Mouse (Mus musculus): Measurements from ENCODE around the gene Pitpnm2. TPM values are rescaled to one million over a fixed set of nuclear protein-coding genes. Genes with fewer than 3 reads are reported as not detected.

The Pitpnm2 gene
- polyA plus RNA-seq, 1 experiment from 2014 or later: 6.2 TPM

- Histone ChIP-seq H3K27me3 (replicated peaks; ENCODE audit: control insufficient read depth, insufficient read depth, low read length) (0 out of 2 replicates have a peak, but pooled peaks cover 5% of the 10 kb centered on the region), H3K4me1 (replicated peaks; ENCODE audit: control insufficient read depth, insufficient read depth, low read length) (peaks cover 6% of the 10 kb centered on the region; the same call in 1 of the 2 replicates), H3K9me3 (ENCODE audit: control insufficient read depth, low read length) (no peaks in the 10 kb centered on the region), H3K36me3 (ENCODE audit: control insufficient read depth, insufficient read depth, low read length) (no peaks in the 10 kb centered on the region), H3K4me2 (ENCODE audit: low read length) (no peak overlapping the region), H3K4me3 (ENCODE audit: low read depth, low read length) (no peak overlapping the region), H3K27ac (ENCODE audit: low read depth) (no peak overlapping the region), H3K9ac (ENCODE audit: low read length) (no peak overlapping the region)
- ATAC-seq (replicated peaks; ENCODE audit: low FRiP score, low TSS enrichment, low read depth): no peak
- WGBS: 86% methylated on average over 12 of the region's 12 CpGs
- no peak for DNase-seq (ENCODE audit: low spot score)
These were observed 155.5 kb downstream of the Pitpnm2 start for GRCm38 (mm10) chr5:124093852-124094604.

- Histone ChIP-seq H3K27me3 (replicated peaks; ENCODE audit: control insufficient read depth, insufficient read depth, low read length) (0 out of 2 replicates have a peak, but pooled peaks cover 5% of the 10 kb centered on the region), H3K27ac (ENCODE audit: low read depth) (no peak overlapping the region), H3K4me1 (replicated peaks; ENCODE audit: control insufficient read depth, insufficient read depth, low read length) (peaks cover 6% of the 10 kb centered on the region; the same call in 1 of the 2 replicates), H3K4me2 (ENCODE audit: low read length) (no peak overlapping the region), H3K9ac (ENCODE audit: low read length) (no peak overlapping the region), H3K4me3 (ENCODE audit: low read depth, low read length) (no peak overlapping the region), H3K9me3 (ENCODE audit: control insufficient read depth, low read length) (no peaks in the 10 kb centered on the region), H3K36me3 (ENCODE audit: control insufficient read depth, insufficient read depth, low read length) (no peaks in the 10 kb centered on the region)
- no peak for ATAC-seq (replicated peaks; ENCODE audit: low FRiP score, low TSS enrichment, low read depth)
- DNase-seq (ENCODE audit: low spot score): no peak
- WGBS: 76% methylated on average over 11 of the region's 11 CpGs
These were observed 156.3 kb downstream of the Pitpnm2 start for GRCm38 (mm10) chr5:124093120-124093794.

DNA sequence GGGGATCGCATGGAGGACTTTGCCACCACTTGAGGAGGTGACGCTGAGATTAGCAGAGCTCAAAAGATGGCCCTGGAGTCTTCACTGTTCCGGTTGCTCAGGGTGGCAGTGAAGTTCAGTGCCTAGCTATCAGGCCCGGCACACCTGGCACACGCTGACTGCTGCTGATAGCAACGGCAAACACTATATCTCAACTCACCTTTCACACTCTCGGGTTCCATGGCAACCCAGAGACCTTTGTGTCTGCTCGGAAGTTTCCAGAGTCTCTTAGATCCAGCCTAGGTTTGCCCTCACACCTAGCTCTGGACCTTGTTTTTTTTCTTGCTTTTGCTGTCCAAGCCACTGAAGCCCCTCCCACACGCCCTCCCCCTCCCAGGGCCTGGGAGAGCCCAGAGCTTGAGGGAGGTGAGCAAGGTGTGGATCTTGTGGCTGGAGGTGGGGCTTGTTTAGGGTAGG, 157.6 kb downstream of the Pitpnm2 start:
- 0 out of 2 replicates have a peak, but pooled peaks cover 5% of the 10 kb centered on the region for H3K27me3 ChIP-seq (replicated peaks; ENCODE audit: control insufficient read depth, insufficient read depth, low read length)
- H3K9me3 ChIP-seq (ENCODE audit: control insufficient read depth, low read length): no peaks in the 10 kb centered on the region
- H3K36me3 ChIP-seq (ENCODE audit: control insufficient read depth, insufficient read depth, low read length): no peaks in the 10 kb centered on the region
- no peak overlapping the region for H3K9ac ChIP-seq (ENCODE audit: low read length)
- DNase-seq (ENCODE audit: low spot score): no peak
- H3K4me2 ChIP-seq (ENCODE audit: low read length): no peak overlapping the region
- peak; percentile 20; the same call in 1 of the 2 replicates for ATAC-seq (replicated peaks; ENCODE audit: low FRiP score, low TSS enrichment, low read depth)
- H3K4me3 ChIP-seq (ENCODE audit: low read depth, low read length): no peak overlapping the region
- H3K4me1 ChIP-seq (replicated peaks; ENCODE audit: control insufficient read depth, insufficient read depth, low read length): peaks cover 6% of the 10 kb centered on the region; the same call in 1 of the 2 replicates
- no peak overlapping the region for H3K27ac ChIP-seq (ENCODE audit: low read depth)
- 51% methylated on average over 9 of the region's 9 CpGs for WGBS

- Histone ChIP-seq H3K4me1 (replicated peaks; ENCODE audit: control insufficient read depth, insufficient read depth, low read length) (no peaks in the 10 kb centered on the region), H3K27ac (ENCODE audit: low read depth) (no peak overlapping the region), H3K9me3 (ENCODE audit: control insufficient read depth, low read length) (no peaks in the 10 kb centered on the region), H3K9ac (ENCODE audit: low read length) (no peak overlapping the region), H3K4me3 (ENCODE audit: low read depth, low read length) (no peak overlapping the region), H3K36me3 (ENCODE audit: control insufficient read depth, insufficient read depth, low read length) (no peaks in the 10 kb centered on the region), H3K4me2 (ENCODE audit: low read length) (no peak overlapping the region), H3K27me3 (replicated peaks; ENCODE audit: control insufficient read depth, insufficient read depth, low read length) (0 out of 2 replicates have a peak, but pooled peaks cover 5% of the 10 kb centered on the region)
- ATAC-seq (replicated peaks; ENCODE audit: low FRiP score, low TSS enrichment, low read depth) (no peak), DNase-seq (ENCODE audit: low spot score) (no peak)
- WGBS: 84% methylated on average over 23 of the region's 23 CpGs
These were observed 159.7 kb downstream of the Pitpnm2 start for GRCm38 (mm10) chr5:124089868-124090267.

DNA sequence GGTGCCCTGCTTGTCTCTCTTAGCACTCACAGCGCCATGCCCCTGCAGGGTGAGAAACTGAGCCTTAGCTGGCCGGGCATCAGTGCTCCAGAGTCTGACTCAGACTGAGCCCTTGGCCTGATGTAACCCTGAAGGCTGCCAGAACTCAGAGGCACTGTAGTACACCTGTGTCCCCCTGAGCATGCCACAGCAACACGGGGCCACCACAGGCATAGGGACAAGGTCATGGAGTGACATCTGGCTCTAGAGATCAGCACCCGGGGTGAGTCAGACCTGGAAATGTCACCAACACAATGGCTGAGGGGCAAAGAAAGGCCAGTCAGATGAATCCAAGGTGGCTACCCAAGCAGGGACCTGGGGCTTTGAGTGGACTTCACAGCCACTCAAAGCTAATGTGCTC, 162.7 kb downstream of the Pitpnm2 start:
- 87% methylated on average over 4 of the region's 4 CpGs for WGBS
- no peak overlapping the region for H3K27ac ChIP-seq (ENCODE audit: low read depth)
- ATAC-seq (replicated peaks; ENCODE audit: low FRiP score, low TSS enrichment, low read depth) (no peak), DNase-seq (ENCODE audit: low spot score) (no peak)
- H3K27me3 ChIP-seq (replicated peaks; ENCODE audit: control insufficient read depth, insufficient read depth, low read length): no peaks in the 10 kb centered on the region
- H3K4me1 ChIP-seq (replicated peaks; ENCODE audit: control insufficient read depth, insufficient read depth, low read length): no peaks in the 10 kb centered on the region
- no peak overlapping the region for H3K4me3 ChIP-seq (ENCODE audit: low read depth, low read length)
- H3K4me2 ChIP-seq (ENCODE audit: low read length): no peak overlapping the region
- no peaks in the 10 kb centered on the region for H3K36me3 ChIP-seq (ENCODE audit: control insufficient read depth, insufficient read depth, low read length)
- no peak overlapping the region for H3K9ac ChIP-seq (ENCODE audit: low read length)
- H3K9me3 ChIP-seq (ENCODE audit: control insufficient read depth, low read length): no peaks in the 10 kb centered on the region

GRCm38 (mm10) chr5:124085513-124085912, 164.0 kb downstream of the Pitpnm2 start:
- no peaks in the 10 kb centered on the region for H3K4me1 ChIP-seq (replicated peaks; ENCODE audit: control insufficient read depth, insufficient read depth, low read length)
- DNase-seq (ENCODE audit: low spot score) (no peak), ATAC-seq (replicated peaks; ENCODE audit: low FRiP score, low TSS enrichment, low read depth) (no peak)
- no peak overlapping the region for H3K4me3 ChIP-seq (ENCODE audit: low read depth, low read length)
- H3K9ac ChIP-seq (ENCODE audit: low read length): no peak overlapping the region
- 74% methylated on average over 3 of the region's 3 CpGs for WGBS
- no peak overlapping the region for H3K27ac ChIP-seq (ENCODE audit: low read depth)
- H3K27me3 ChIP-seq (replicated peaks; ENCODE audit: control insufficient read depth, insufficient read depth, low read length): no peaks in the 10 kb centered on the region
- no peak overlapping the region for H3K4me2 ChIP-seq (ENCODE audit: low read length)
- no peaks in the 10 kb centered on the region for H3K9me3 ChIP-seq (ENCODE audit: control insufficient read depth, low read length)
- no peaks in the 10 kb centered on the region for H3K36me3 ChIP-seq (ENCODE audit: control insufficient read depth, insufficient read depth, low read length)

DNA sequence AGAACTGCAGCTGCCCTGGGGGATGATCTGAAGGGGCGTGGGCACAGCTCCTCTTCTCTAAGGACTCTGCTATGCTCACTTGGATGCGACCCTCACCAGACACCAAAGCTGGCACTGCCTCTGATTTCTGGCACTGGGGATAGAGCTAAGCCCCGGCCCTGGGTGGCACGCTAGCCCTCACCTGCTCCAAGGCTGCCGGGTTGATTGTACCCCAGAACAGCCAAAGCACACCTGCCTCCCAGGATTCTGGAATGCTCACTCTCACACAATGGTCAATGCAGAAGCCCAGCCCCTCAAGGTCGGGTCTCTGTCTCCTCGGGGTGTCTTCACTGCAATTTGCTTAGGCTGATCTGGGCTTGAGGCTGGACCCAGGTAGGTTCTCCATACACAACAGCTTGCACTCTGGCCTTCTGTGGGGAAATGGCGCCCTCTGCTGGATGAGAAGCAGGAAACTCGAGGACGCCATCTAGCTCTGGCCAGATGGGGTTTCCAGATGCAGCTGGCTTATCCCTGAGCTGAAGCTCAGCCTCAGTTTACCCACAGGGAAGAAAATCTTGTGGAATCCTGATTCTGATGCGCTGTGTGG, 164.9 kb downstream of the Pitpnm2 start:
- H3K4me2 ChIP-seq (ENCODE audit: low read length): no peak overlapping the region
- ATAC-seq (replicated peaks; ENCODE audit: low FRiP score, low TSS enrichment, low read depth): peak; percentile 62
- H3K9ac ChIP-seq (ENCODE audit: low read length): no peak overlapping the region
- H3K27me3 ChIP-seq (replicated peaks; ENCODE audit: control insufficient read depth, insufficient read depth, low read length): no peaks in the 10 kb centered on the region
- 39% methylated on average over 11 of the region's 11 CpGs for WGBS
- no peak overlapping the region for H3K4me3 ChIP-seq (ENCODE audit: low read depth, low read length)
- H3K4me1 ChIP-seq (replicated peaks; ENCODE audit: control insufficient read depth, insufficient read depth, low read length): no peaks in the 10 kb centered on the region
- H3K9me3 ChIP-seq (ENCODE audit: control insufficient read depth, low read length): no peaks in the 10 kb centered on the region
- peak; percentile 91 for DNase-seq (ENCODE audit: low spot score)
- no peak overlapping the region for H3K27ac ChIP-seq (ENCODE audit: low read depth)
- H3K36me3 ChIP-seq (ENCODE audit: control insufficient read depth, insufficient read depth, low read length): no peaks in the 10 kb centered on the region

GRCm38 (mm10) chr5:124083850-124084587, 165.5 kb downstream of the Pitpnm2 start:
- Histone ChIP-seq H3K4me2 (ENCODE audit: low read length) (no peak overlapping the region), H3K9me3 (ENCODE audit: control insufficient read depth, low read length) (no peaks in the 10 kb centered on the region), H3K36me3 (ENCODE audit: control insufficient read depth, insufficient read depth, low read length) (no peaks in the 10 kb centered on the region), H3K9ac (ENCODE audit: low read length) (no peak overlapping the region), H3K4me3 (ENCODE audit: low read depth, low read length) (no peak overlapping the region), H3K27me3 (replicated peaks; ENCODE audit: control insufficient read depth, insufficient read depth, low read length) (no peaks in the 10 kb centered on the region), H3K4me1 (replicated peaks; ENCODE audit: control insufficient read depth, insufficient read depth, low read length) (no peaks in the 10 kb centered on the region), H3K27ac (ENCODE audit: low read depth) (no peak overlapping the region)
- WGBS: 84% methylated on average over 14 of the region's 14 CpGs
- ATAC-seq (replicated peaks; ENCODE audit: low FRiP score, low TSS enrichment, low read depth) (no peak), DNase-seq (ENCODE audit: low spot score) (no peak)

Measured in intestine, embryonic 14.5 days (tissue).